Mouse (Mus musculus) heart, postnatal 0 days (tissue): Measurements from ENCODE around the gene Hmgn3.
"Not testable (repeated sequence)": the region's sequence is repeated elsewhere in the genome, so short reads cannot be mapped to it uniquely, and the experiment has no call there.

Experiments used
- CTCF ChIP-seq: IDR thresholded peaks from 2 replicates; pipeline ENCODE4 v1.5.1; 2016; ENCODE audit warnings: antibody characterized with exemption, control low read depth, low read depth
- EP300 ChIP-seq: IDR thresholded peaks from 2 replicates; pipeline ENCODE4 v1.6.1; 2016; ENCODE audit warnings: antibody characterized with exemption, low read depth

DNA sequence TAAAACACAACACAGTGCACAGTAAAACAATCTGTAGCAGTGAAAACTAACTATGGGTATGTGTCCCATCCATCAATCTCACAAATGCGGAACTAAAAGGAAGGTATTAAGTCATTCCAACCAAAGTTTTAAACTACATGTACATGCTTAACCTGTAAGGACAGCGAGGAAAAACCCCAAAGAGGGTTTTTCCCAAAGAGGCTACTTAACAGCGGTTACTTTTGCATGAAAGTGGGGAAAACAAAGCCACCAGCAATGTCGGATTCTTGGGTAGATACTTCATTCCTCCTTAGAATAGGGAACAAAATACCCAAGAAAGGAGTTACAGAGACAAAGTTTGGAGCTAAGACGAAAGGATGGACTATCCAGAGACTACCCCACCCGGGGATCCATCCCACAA, 20.0 kb downstream of the Hmgn3 start:
- TF ChIP-seq CTCF, EP300: not testable (repeated sequence)
